Mouse (Mus musculus) layer of hippocampus, postnatal 10 days (tissue): ENCODE measurements at regions not wholly inside any gene's neighbourhood (a gene's known extent, or its start where the extent isn't known, plus 50 kb on each side); places are given as distances from the start of the nearest gene placed in this dataset.
A peak's percentile ranks its signal among the peaks of the same experiment; 100 is the strongest.
"Not testable (repeated sequence)": the region's sequence is repeated elsewhere in the genome, so short reads cannot be mapped to it uniquely, and the experiment has no call there.

Experiments used
- DNase-seq, 2 experiments: peaks; one replicate each; pipeline ENCODE4 v3.0.0; 2021; ENCODE audit warnings: low spot score in 2 of 2

GRCm38 (mm10) chr1:113550172-113550571 is 1685.5 kb upstream of the Dsel start:
- no peak for DNase-seq

GRCm38 (mm10) chr1:113539981-113540380 is 1675.3 kb upstream of the Dsel start:
- no peak for DNase-seq

GRCm38 (mm10) chr1:113530553-113530952 is 1665.8 kb upstream of the Dsel start:
- DNase-seq, result no peak

GRCm38 (mm10) chr1:113495987-113496386 is 1631.3 kb upstream of the Dsel start:
- no peak for DNase-seq

- DNase-seq, result no peak
Measured at GRCm38 (mm10) chr1:113490243-113491003, 1625.7 kb upstream of the Dsel start.

- DNase-seq, result no peak
Measured at GRCm38 (mm10) chr1:113456538-113457273, 1592.0 kb upstream of the Dsel start.

- peak; percentile 30 to 36 for DNase-seq
Measured at GRCm38 (mm10) chr1:113433701-113434100, 1569.0 kb upstream of the Dsel start.

GRCm38 (mm10) chr1:113431266-113431665 is 1566.5 kb upstream of the Dsel start:
- peak; percentile 52 to 66 for DNase-seq

GRCm38 (mm10) chr1:113412858-113413257 is 1548.1 kb upstream of the Dsel start:
- DNase-seq, result no peak

GRCm38 (mm10) chr1:113395267-113395824 is 1530.6 kb upstream of the Dsel start:
- DNase-seq, result no peak

GRCm38 (mm10) chr1:113394326-113394725 is 1529.6 kb upstream of the Dsel start:
- DNase-seq, result not testable (repeated sequence)

GRCm38 (mm10) chr1:113392962-113393361 is 1528.2 kb upstream of the Dsel start:
- DNase-seq, result no peak

- DNase-seq, result no peak
Measured at GRCm38 (mm10) chr1:113389920-113390319, 1525.2 kb upstream of the Dsel start.

GRCm38 (mm10) chr1:113384888-113385430 is 1520.2 kb upstream of the Dsel start:
- DNase-seq, result no peak

GRCm38 (mm10) chr1:113383717-113384116 is 1519.0 kb upstream of the Dsel start:
- DNase-seq, result no peak

- DNase-seq, result no peak
Measured at GRCm38 (mm10) chr1:113372679-113373078, 1508.0 kb upstream of the Dsel start.

- peak; percentile 14 to 31 for DNase-seq
Measured at GRCm38 (mm10) chr1:113358242-113358641, 1493.5 kb upstream of the Dsel start.

- no peak for DNase-seq
Measured at GRCm38 (mm10) chr1:113308037-113308436, 1443.3 kb upstream of the Dsel start.

- peak; percentile 3 to 14 for DNase-seq
Measured at GRCm38 (mm10) chr1:113297807-113298206, 1433.1 kb upstream of the Dsel start.

GRCm38 (mm10) chr1:113288242-113288641 is 1423.5 kb upstream of the Dsel start:
- DNase-seq, result no peak

GRCm38 (mm10) chr1:113284122-113284521 is 1419.4 kb upstream of the Dsel start:
- DNase-seq, result no peak

GRCm38 (mm10) chr1:113259421-113259820 is 1394.7 kb upstream of the Dsel start:
- DNase-seq, result no peak
